Mouse (Mus musculus): ENCODE results near the gene Olfr76. TPM values are rescaled to one million over a fixed set of nuclear protein-coding genes. Genes with fewer than 3 reads are reported as not detected.
"Not testable (repeated sequence)": the region's sequence is repeated elsewhere in the genome, so short reads cannot be mapped to it uniquely, and the experiment has no call there.

The Olfr76 gene
- polyA plus RNA-seq, 1 experiment from 2014 or later, result not detected

GRCm38 (mm10) chr19:12115797-12116196 is 7.2 kb downstream of the Olfr76 start, which contains the start of gene Olfr1428:
TSS of gene Olfr1428 (minus strand) at chr19:12115897.
- 79% methylated on average over 1 of the region's 1 CpGs for WGBS
- H3K4me1 ChIP-seq (replicated peaks; ENCODE audit: control insufficient read depth, insufficient read depth), result no peaks in the 10 kb centered on the region

GRCm38 (mm10) chr19:12113807-12114206 is 9.2 kb downstream of the Olfr76 start:
- 28% methylated on average over 1 of the region's 1 CpGs for WGBS
- H3K27ac ChIP-seq (replicated peaks), result no peak overlapping the region

More at GRCm38 (mm10) chr19:12115797-12116196, 7.2 kb downstream of the Olfr76 start, which contains the start of gene Olfr1428:
- H3K36me3 ChIP-seq (ENCODE audit: control insufficient read depth, insufficient read depth, low read length), result no peaks in the 10 kb centered on the region
- H3K4me2 ChIP-seq (replicated peaks; ENCODE audit: low read depth), result no peak within 1 kb of the TSS
- DNase-seq (ENCODE audit: low spot score) (no peak), ATAC-seq (ENCODE audit: low FRiP score, low TSS enrichment) (no peak)
- no peak within 1 kb of the TSS for H3K27ac ChIP-seq (replicated peaks)
- no peak within 1 kb of the TSS for H3K9ac ChIP-seq (ENCODE audit: low read length)
- TF ChIP-seq EP300 (optimal IDR thresholded peaks at IDR 0.05), result no peak
- H3K27me3 ChIP-seq (ENCODE audit: control insufficient read depth, insufficient read depth, low read length), result no peaks in the 10 kb centered on the region
- no peaks in the 10 kb centered on the region for H3K9me3 ChIP-seq (ENCODE audit: control insufficient read depth, low read length)
- no peak within 1 kb of the TSS for H3K4me3 ChIP-seq (ENCODE audit: low read depth, low read length)

GRCm38 (mm10) chr19:12104541-12104940 is 18.5 kb downstream of the Olfr76 start:
- no peak for TF ChIP-seq EP300 (optimal IDR thresholded peaks at IDR 0.05)
- no peak for TF ChIP-seq CTCF (IDR thresholded peaks at IDR 0.05; ENCODE audit: low read depth)
- no peaks in the 10 kb centered on the region for H3K27me3 ChIP-seq (ENCODE audit: control insufficient read depth, insufficient read depth, low read length)
- H3K4me3 ChIP-seq (ENCODE audit: low read depth, low read length), result no peak overlapping the region
- no peaks in the 10 kb centered on the region for H3K36me3 ChIP-seq (ENCODE audit: control insufficient read depth, insufficient read depth, low read length)
- DNase-seq (ENCODE audit: low spot score), result no peak
- no peak overlapping the region for H3K9ac ChIP-seq (ENCODE audit: low read length)
- H3K27ac ChIP-seq (replicated peaks), result no peak overlapping the region
- no peak overlapping the region for H3K4me2 ChIP-seq (replicated peaks; ENCODE audit: low read depth)
- H3K4me1 ChIP-seq (replicated peaks; ENCODE audit: control insufficient read depth, insufficient read depth), result no peaks in the 10 kb centered on the region
- H3K9me3 ChIP-seq (ENCODE audit: control insufficient read depth, low read length), result no peaks in the 10 kb centered on the region
- 67% methylated on average over 1 of the region's 1 CpGs for WGBS
- no peak for ATAC-seq (ENCODE audit: low FRiP score, low TSS enrichment)

More at GRCm38 (mm10) chr19:12113807-12114206, 9.2 kb downstream of the Olfr76 start:
- H3K36me3 ChIP-seq (ENCODE audit: control insufficient read depth, insufficient read depth, low read length), result no peaks in the 10 kb centered on the region
- no peak for TF ChIP-seq EP300 (optimal IDR thresholded peaks at IDR 0.05)
- TF ChIP-seq CTCF (IDR thresholded peaks at IDR 0.05; ENCODE audit: low read depth), result no peak
- no peak overlapping the region for H3K4me3 ChIP-seq (ENCODE audit: low read depth, low read length)
- no peaks in the 10 kb centered on the region for H3K4me1 ChIP-seq (replicated peaks; ENCODE audit: control insufficient read depth, insufficient read depth)
- H3K9me3 ChIP-seq (ENCODE audit: control insufficient read depth, low read length), result no peaks in the 10 kb centered on the region
- H3K27me3 ChIP-seq (ENCODE audit: control insufficient read depth, insufficient read depth, low read length), result no peaks in the 10 kb centered on the region
- DNase-seq (ENCODE audit: low spot score), result no peak
- no peak overlapping the region for H3K9ac ChIP-seq (ENCODE audit: low read length)
- no peak for ATAC-seq (ENCODE audit: low FRiP score, low TSS enrichment)
- H3K4me2 ChIP-seq (replicated peaks; ENCODE audit: low read depth), result no peak overlapping the region

GRCm38 (mm10) chr19:12103234-12103633 is 19.8 kb downstream of the Olfr76 start, which contains the start of gene Olfr1427:
TSS of gene Olfr1427 (minus strand) at chr19:12103334.
- WGBS, result 95% methylated on average over 2 of the region's 2 CpGs
- Histone ChIP-seq H3K9ac (ENCODE audit: low read length) (no peak within 1 kb of the TSS), H3K27me3 (ENCODE audit: control insufficient read depth, insufficient read depth, low read length) (no peaks in the 10 kb centered on the region), H3K27ac (replicated peaks) (no peak within 1 kb of the TSS), H3K4me2 (replicated peaks; ENCODE audit: low read depth) (no peak within 1 kb of the TSS), H3K36me3 (ENCODE audit: control insufficient read depth, insufficient read depth, low read length) (no peaks in the 10 kb centered on the region), H3K4me3 (ENCODE audit: low read depth, low read length) (no peak within 1 kb of the TSS), H3K9me3 (ENCODE audit: control insufficient read depth, low read length) (no peaks in the 10 kb centered on the region), H3K4me1 (replicated peaks; ENCODE audit: control insufficient read depth, insufficient read depth) (no peaks in the 10 kb centered on the region)
- no peak for DNase-seq (ENCODE audit: low spot score)
- no peak for TF ChIP-seq CTCF (IDR thresholded peaks at IDR 0.05; ENCODE audit: low read depth)
- no peak for TF ChIP-seq EP300 (optimal IDR thresholded peaks at IDR 0.05)
- ATAC-seq (ENCODE audit: low FRiP score, low TSS enrichment), result no peak

GRCm38 (mm10) chr19:12091913-12092312 is 31.1 kb downstream of the Olfr76 start, which contains the start of gene Olfr1426:
TSS of gene Olfr1426 (minus strand) at chr19:12092013.
- DNase-seq (ENCODE audit: low spot score) (no peak), ATAC-seq (ENCODE audit: low FRiP score, low TSS enrichment) (no peak)
- Histone ChIP-seq H3K36me3 (ENCODE audit: control insufficient read depth, insufficient read depth, low read length) (no peaks in the 10 kb centered on the region), H3K9ac (ENCODE audit: low read length) (no peak within 1 kb of the TSS), H3K27ac (replicated peaks) (no peak within 1 kb of the TSS), H3K27me3 (ENCODE audit: control insufficient read depth, insufficient read depth, low read length) (no peaks in the 10 kb centered on the region), H3K4me1 (replicated peaks; ENCODE audit: control insufficient read depth, insufficient read depth) (no peaks in the 10 kb centered on the region), H3K9me3 (ENCODE audit: control insufficient read depth, low read length) (no peaks in the 10 kb centered on the region), H3K4me2 (replicated peaks; ENCODE audit: low read depth) (no peak within 1 kb of the TSS), H3K4me3 (ENCODE audit: low read depth, low read length) (no peak within 1 kb of the TSS)
- 69% methylated on average over 1 of the region's 1 CpGs for WGBS
- TF ChIP-seq EP300 (optimal IDR thresholded peaks at IDR 0.05) (no peak), CTCF (IDR thresholded peaks at IDR 0.05; ENCODE audit: low read depth) (no peak)

- not testable (repeated sequence) for H3K27ac ChIP-seq (replicated peaks); H3K4me3 ChIP-seq (ENCODE audit: low read depth, low read length); H3K4me2 ChIP-seq (replicated peaks; ENCODE audit: low read depth); ATAC-seq (ENCODE audit: low FRiP score, low TSS enrichment); H3K4me1 ChIP-seq (replicated peaks; ENCODE audit: control insufficient read depth, insufficient read depth); H3K36me3 ChIP-seq (ENCODE audit: control insufficient read depth, insufficient read depth, low read length); H3K9ac ChIP-seq (ENCODE audit: low read length); H3K9me3 ChIP-seq (ENCODE audit: control insufficient read depth, low read length); H3K27me3 ChIP-seq (ENCODE audit: control insufficient read depth, insufficient read depth, low read length); DNase-seq (ENCODE audit: low spot score)
- 75% methylated on average over 4 of the region's 4 CpGs for WGBS
Observed at GRCm38 (mm10) chr19:12077631-12078030, 45.4 kb downstream of the Olfr76 start, which contains the start of gene Olfr1425. TSS of gene Olfr1425 (minus strand) at chr19:12077731.

- ATAC-seq (ENCODE audit: low FRiP score, low TSS enrichment); H3K27ac ChIP-seq (replicated peaks); H3K27me3 ChIP-seq (ENCODE audit: control insufficient read depth, insufficient read depth, low read length); H3K36me3 ChIP-seq (ENCODE audit: control insufficient read depth, insufficient read depth, low read length); H3K4me1 ChIP-seq (replicated peaks; ENCODE audit: control insufficient read depth, insufficient read depth); H3K4me3 ChIP-seq (ENCODE audit: low read depth, low read length); DNase-seq (ENCODE audit: low spot score); H3K4me2 ChIP-seq (replicated peaks; ENCODE audit: low read depth); H3K9me3 ChIP-seq (ENCODE audit: control insufficient read depth, low read length); H3K9ac ChIP-seq (ENCODE audit: low read length): not testable (repeated sequence)
- WGBS, result 65% methylated on average over 1 of the region's 1 CpGs
Observed at GRCm38 (mm10) chr19:12069546-12069945, 53.5 kb downstream of the Olfr76 start.

Data from stomach, postnatal 0 days (tissue).